Mouse (Mus musculus): ENCODE results near the gene Lactbl1.

Lactbl1 gene

GRCm38 (mm10) chr4:136622388-136622787 is at the start of gene Lactbl1:
TSS of gene Lactbl1 (plus strand) at chr4:136622621.
- no peak for DNase-seq (ENCODE audit: low spot score in 2 of 2)

- DNase-seq (ENCODE audit: low spot score in 2 of 2): no peak
These were observed 40.5 kb upstream of the Lactbl1 start for GRCm38 (mm10) chr4:136581885-136582284.

GRCm38 (mm10) chr4:136587221-136587827 is 35.1 kb upstream of the Lactbl1 start:
- DNase-seq (ENCODE audit: low spot score in 2 of 2): no peak

GRCm38 (mm10) chr4:136588003-136588402 is 34.4 kb upstream of the Lactbl1 start:
- DNase-seq (ENCODE audit: low spot score in 2 of 2): no peak

- DNase-seq (ENCODE audit: low spot score in 2 of 2): no peak
These were observed 30.3 kb upstream of the Lactbl1 start for GRCm38 (mm10) chr4:136592111-136592510.

GRCm38 (mm10) chr4:136594006-136594405 is 28.4 kb upstream of the Lactbl1 start:
- DNase-seq (ENCODE audit: low spot score in 2 of 2): no peak

- no peak for DNase-seq (ENCODE audit: low spot score in 2 of 2)
These were observed 27.2 kb upstream of the Lactbl1 start for GRCm38 (mm10) chr4:136595221-136595620.

- no peak for DNase-seq (ENCODE audit: low spot score in 2 of 2)
These were observed 24.0 kb upstream of the Lactbl1 start for GRCm38 (mm10) chr4:136598268-136598876.

- no peak for DNase-seq (ENCODE audit: low spot score in 2 of 2)
These were observed 22.6 kb upstream of the Lactbl1 start for GRCm38 (mm10) chr4:136599869-136600268.

GRCm38 (mm10) chr4:136600536-136600935 is 21.9 kb upstream of the Lactbl1 start:
- no peak for DNase-seq (ENCODE audit: low spot score in 2 of 2)

GRCm38 (mm10) chr4:136601476-136601875 is 20.9 kb upstream of the Lactbl1 start:
- DNase-seq (ENCODE audit: low spot score in 2 of 2): no peak

- peak in 1 of 2 experiments; percentile 64 for DNase-seq (ENCODE audit: low spot score in 2 of 2)
These were observed 20.3 kb upstream of the Lactbl1 start for GRCm38 (mm10) chr4:136602018-136602554.

GRCm38 (mm10) chr4:136602568-136602967 is 19.9 kb upstream of the Lactbl1 start, which contains the start of gene Kdm1a:
TSS of gene Kdm1a (minus strand) at chr4:136602723.
- peak; percentile 91 to 92 for DNase-seq (ENCODE audit: low spot score in 2 of 2)

GRCm38 (mm10) chr4:136605756-136606485 is 16.5 kb upstream of the Lactbl1 start:
- DNase-seq (ENCODE audit: low spot score in 2 of 2): no peak

GRCm38 (mm10) chr4:136610387-136610856 is 12.0 kb upstream of the Lactbl1 start, which contains the start of gene Tex46:
TSS of gene Tex46 (plus strand) at chr4:136610437.
- DNase-seq (ENCODE audit: low spot score in 2 of 2): no peak

GRCm38 (mm10) chr4:136613657-136614056 is 8.8 kb upstream of the Lactbl1 start:
- DNase-seq (ENCODE audit: low spot score in 2 of 2): no peak

- DNase-seq (ENCODE audit: low spot score in 2 of 2): no peak
These were observed 1.1 kb upstream of the Lactbl1 start for GRCm38 (mm10) chr4:136621336-136621735.

GRCm38 (mm10) chr4:136621956-136622355 is 465 bp upstream of the Lactbl1 start:
- no peak for DNase-seq (ENCODE audit: low spot score in 2 of 2)

GRCm38 (mm10) chr4:136626590-136626989 is 4.2 kb downstream of the Lactbl1 start:
- no peak for DNase-seq (ENCODE audit: low spot score in 2 of 2)

- no peak for DNase-seq (ENCODE audit: low spot score in 2 of 2)
These were observed 9.0 kb downstream of the Lactbl1 start for GRCm38 (mm10) chr4:136631237-136631994.

GRCm38 (mm10) chr4:136635995-136636394 is 13.6 kb downstream of the Lactbl1 start:
- no peak for DNase-seq (ENCODE audit: low spot score in 2 of 2)

- DNase-seq (ENCODE audit: low spot score in 2 of 2): no peak
These were observed 14.1 kb downstream of the Lactbl1 start for GRCm38 (mm10) chr4:136636511-136636910.

All from urinary bladder, adult 18-20 months (tissue).